Mouse (Mus musculus): ENCODE results near the gene Klk4.

DNA sequence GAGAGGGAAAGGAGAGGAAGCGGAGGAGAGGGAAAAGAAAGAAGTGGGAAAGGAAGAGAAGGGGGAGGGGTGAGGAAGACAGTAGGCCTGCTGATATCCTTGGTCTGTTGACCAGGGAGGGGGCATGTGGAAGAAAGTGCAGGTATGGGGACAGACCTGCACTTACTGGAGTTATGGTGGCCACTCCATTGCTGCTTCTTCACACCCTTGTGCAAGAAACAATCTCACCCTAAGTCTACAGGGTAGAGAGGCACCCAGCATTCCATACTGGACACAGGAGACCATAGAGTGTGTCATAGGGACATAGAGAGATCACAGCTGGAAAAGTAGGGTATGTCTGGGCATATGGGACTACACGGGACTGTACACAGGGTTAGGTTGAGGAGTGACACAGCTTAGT, 41.0 kb downstream of the Klk4 start:
- TF ChIP-seq MAFK (IDR thresholded peaks at IDR 0.05; ENCODE audit: insufficient read depth, low read depth, low read length), result no peak
- TF ChIP-seq ZC3H11A (IDR thresholded peaks at IDR 0.05; ENCODE audit: borderline replicate concordance, low read depth, low read length), result no peak
- TF ChIP-seq CHD2 (IDR thresholded peaks at IDR 0.05; ENCODE audit: low read depth, low read length), result no peak
- TF ChIP-seq HCFC1 (IDR thresholded peaks at IDR 0.05; ENCODE audit: borderline replicate concordance, insufficient read depth, low read length), result no peak

All from ES-E14 (cell line).